Mouse (Mus musculus): ENCODE measurements around the gene Herc1. TPM values are rescaled to one million over a fixed set of nuclear protein-coding genes. Genes with fewer than 3 reads are reported as not detected.

Herc1 gene
- 49.4 and 53.9 TPM in 2 replicates for polyA plus RNA-seq (2016; fragmentation: Nextera tagmentation; extraction: Ambion mirVana)

DNA sequence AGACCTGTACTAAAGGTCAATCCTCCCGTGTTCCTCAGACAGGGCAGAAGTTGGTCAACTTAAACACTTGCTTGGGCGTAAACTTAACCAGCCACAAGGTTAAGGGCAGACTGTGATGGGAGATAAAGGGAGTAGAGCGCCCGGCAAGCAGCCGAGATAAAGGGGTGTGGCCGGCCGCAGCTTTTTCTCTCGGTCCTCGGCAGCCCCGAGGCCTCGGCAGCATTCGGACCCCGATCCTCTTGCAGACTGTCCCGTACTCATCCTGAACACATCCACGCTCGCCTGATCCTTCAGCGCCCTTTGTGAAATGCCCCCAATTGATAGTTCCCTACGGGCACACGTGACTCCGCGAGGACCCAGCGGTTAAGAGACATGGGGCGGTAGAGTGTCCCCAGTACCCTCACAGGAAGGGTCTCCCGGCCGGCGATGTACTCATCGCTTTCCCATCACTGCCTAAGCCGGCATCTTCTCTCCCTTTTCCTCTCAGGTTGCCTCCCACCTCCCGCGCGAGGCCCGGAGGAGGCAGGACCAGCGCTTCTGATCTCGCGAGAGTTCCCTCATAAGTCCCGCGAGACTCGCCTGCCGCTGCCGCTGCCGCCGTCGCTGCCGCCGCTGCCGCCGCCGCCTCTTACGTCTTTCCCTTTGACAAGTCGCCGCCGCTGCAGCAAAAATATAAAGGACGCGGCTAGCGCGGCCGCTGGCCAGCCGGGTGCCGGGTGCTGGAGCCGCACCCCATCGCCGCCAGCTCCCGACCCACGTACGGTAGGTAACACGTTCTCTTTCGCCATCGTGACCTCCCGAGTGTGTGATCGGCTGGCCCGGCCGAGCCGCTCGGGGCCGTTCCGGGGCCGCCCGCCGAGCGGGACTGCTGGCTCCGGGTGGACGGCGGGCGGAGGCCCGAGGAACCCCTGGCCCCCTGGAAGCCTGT, at the start of gene Herc1:
Gene Herc1, plus strand, starts transcription at position 591 of the 928 bp plus-strand sequence.
- H3K36me3 ChIP-seq: no peaks in the 10 kb centered on the region
- peak within 1 kb of the TSS; percentile 96 for H3K9ac ChIP-seq (replicated peaks)
- H3K27me3 ChIP-seq: no peaks in the 10 kb centered on the region
- peaks cover 19% of the 10 kb centered on the region for H3K4me1 ChIP-seq
- H3K9me3 ChIP-seq: no peaks in the 10 kb centered on the region
- H3K4me3 ChIP-seq: peak within 1 kb of the TSS; percentile 97
- under 1% methylated on average over 85 of the region's 85 CpGs for WGBS
- H3K27ac ChIP-seq (replicated peaks): peak within 1 kb of the TSS; percentile 99
- peak within 1 kb of the TSS; percentile 85 for H3K4me2 ChIP-seq (replicated peaks)
- peak; percentile 86 for ATAC-seq (ENCODE audit: low FRiP score, low read depth)

DNA sequence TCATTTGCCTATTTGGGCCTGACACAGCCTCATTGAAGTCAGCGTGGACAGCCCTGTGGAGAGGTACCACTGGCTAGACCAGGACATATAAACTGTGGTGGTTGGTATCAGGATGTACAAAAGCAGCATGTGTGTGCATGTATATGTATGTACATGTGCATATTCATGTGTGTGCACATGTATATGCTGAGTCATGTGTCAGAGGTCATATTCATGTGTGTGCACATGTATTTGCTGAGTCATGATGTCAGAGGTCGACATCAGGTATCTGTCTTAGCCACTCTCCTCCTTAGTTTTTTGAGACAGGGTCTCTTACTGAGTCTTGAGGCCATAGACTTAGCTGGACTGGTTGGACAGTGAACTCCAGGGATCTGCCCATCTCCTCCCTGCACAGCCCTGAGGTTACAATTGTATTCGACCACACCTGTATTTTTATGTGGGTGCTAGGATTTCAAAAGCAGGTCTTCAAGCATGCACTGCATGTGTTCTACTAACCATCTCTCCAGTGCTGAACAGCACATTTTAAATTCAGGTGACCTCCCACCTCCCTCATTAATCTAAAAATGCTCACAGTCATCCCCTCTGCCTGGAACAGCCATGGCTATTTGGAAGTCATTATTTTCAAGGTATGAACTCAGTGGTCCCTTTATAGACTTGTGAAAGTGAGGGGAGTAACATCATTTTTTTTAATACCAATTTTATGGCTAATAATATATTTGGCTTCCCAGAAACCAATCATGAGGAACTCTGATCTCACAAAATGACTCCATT, 45.7 kb upstream of the Herc1 start:
- H3K4me2 ChIP-seq (replicated peaks): no peak overlapping the region
- no peak overlapping the region for H3K27ac ChIP-seq (replicated peaks)
- WGBS: 97% methylated on average over 3 of the region's 3 CpGs
- H3K27me3 ChIP-seq: no peaks in the 10 kb centered on the region
- peaks cover 9% of the 10 kb centered on the region for H3K4me1 ChIP-seq
- no peak overlapping the region for H3K9ac ChIP-seq (replicated peaks)
- H3K9me3 ChIP-seq: no peaks in the 10 kb centered on the region
- no peak overlapping the region for H3K4me3 ChIP-seq
- H3K36me3 ChIP-seq: no peaks in the 10 kb centered on the region
- no peak for ATAC-seq (ENCODE audit: low FRiP score, low read depth)

GRCm38 (mm10) chr9:66305121-66306112, 44.8 kb upstream of the Herc1 start:
- WGBS: 64% methylated on average over 25 of the region's 25 CpGs
- no peaks in the 10 kb centered on the region for H3K9me3 ChIP-seq
- no peak overlapping the region for H3K4me3 ChIP-seq
- peak overlapping the region; percentile 23 for H3K4me2 ChIP-seq (replicated peaks)
- H3K36me3 ChIP-seq: no peaks in the 10 kb centered on the region
- H3K27ac ChIP-seq (replicated peaks): 0 out of 2 replicates have a peak overlapping the region, but pooled peaks have one; percentile 10
- peaks cover 9% of the 10 kb centered on the region for H3K4me1 ChIP-seq
- H3K27me3 ChIP-seq: no peaks in the 10 kb centered on the region
- ATAC-seq (ENCODE audit: low FRiP score, low read depth): no peak
- H3K9ac ChIP-seq (replicated peaks): no peak overlapping the region

DNA sequence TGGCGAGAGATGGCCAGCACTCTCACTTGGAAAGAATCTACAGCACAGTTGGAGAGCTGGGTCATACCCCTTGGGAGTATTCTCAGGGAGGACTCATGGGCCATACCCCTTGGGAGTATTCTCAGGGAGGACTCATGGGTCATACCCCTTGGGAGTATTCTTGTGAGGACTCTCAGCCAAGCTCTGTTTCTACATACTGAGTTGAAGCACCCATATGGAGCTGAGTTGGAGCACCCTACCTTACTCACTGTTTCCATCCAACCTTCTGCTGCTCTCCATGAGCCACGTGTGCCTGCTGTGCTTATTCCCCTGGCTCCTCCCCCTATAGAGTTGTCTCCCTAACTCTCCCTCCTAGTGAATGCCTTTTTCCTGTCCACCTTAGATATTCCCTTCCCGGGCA, 43.8 kb upstream of the Herc1 start:
- WGBS: 72% methylated on average over 3 of the region's 3 CpGs
- H3K4me3 ChIP-seq: no peak overlapping the region
- H3K4me1 ChIP-seq: peaks cover 9% of the 10 kb centered on the region
- no peak overlapping the region for H3K4me2 ChIP-seq (replicated peaks)
- no peak overlapping the region for H3K27ac ChIP-seq (replicated peaks)
- ATAC-seq (ENCODE audit: low FRiP score, low read depth): no peak
- H3K9ac ChIP-seq (replicated peaks): no peak overlapping the region
- H3K36me3 ChIP-seq: no peaks in the 10 kb centered on the region
- no peaks in the 10 kb centered on the region for H3K27me3 ChIP-seq
- no peaks in the 10 kb centered on the region for H3K9me3 ChIP-seq

GRCm38 (mm10) chr9:66307341-66307740, 42.9 kb upstream of the Herc1 start:
- H3K36me3 ChIP-seq: no peaks in the 10 kb centered on the region
- no peak overlapping the region for H3K4me3 ChIP-seq
- no peaks in the 10 kb centered on the region for H3K27me3 ChIP-seq
- no peak overlapping the region for H3K9ac ChIP-seq (replicated peaks)
- H3K4me1 ChIP-seq: peaks cover 9% of the 10 kb centered on the region
- ATAC-seq (ENCODE audit: low FRiP score, low read depth): no peak
- 59% methylated on average over 2 of the region's 2 CpGs for WGBS
- H3K4me2 ChIP-seq (replicated peaks): no peak overlapping the region
- H3K9me3 ChIP-seq: no peaks in the 10 kb centered on the region
- H3K27ac ChIP-seq (replicated peaks): no peak overlapping the region

DNA sequence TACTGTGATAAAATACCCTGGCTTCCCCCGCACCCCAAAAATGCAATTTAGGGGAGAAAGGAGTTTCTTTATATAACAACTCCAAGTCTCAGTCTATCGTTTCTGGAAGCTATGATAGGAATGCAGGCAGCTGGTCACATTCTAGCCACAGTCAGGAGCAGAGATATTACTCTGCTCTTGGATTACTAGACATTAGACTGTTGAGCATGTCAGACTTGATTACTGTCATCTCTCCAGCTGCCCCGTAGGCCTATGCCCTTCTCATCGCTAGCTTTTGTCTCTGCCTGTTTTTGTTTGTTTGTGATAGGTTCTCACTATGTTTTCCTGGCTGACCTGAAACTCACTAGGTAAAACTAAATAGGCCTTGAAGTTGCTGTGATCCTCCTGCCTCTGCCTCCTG, 41.5 kb upstream of the Herc1 start:
- no peak overlapping the region for H3K4me3 ChIP-seq
- no peaks in the 10 kb centered on the region for H3K9me3 ChIP-seq
- whole genome bisulfite sequencing: 74% methylated on average over 4 of the region's 4 CpGs
- H3K4me2 ChIP-seq (replicated peaks): no peak overlapping the region
- no peaks in the 10 kb centered on the region for H3K36me3 ChIP-seq
- no peak overlapping the region for H3K27ac ChIP-seq (replicated peaks)
- H3K9ac ChIP-seq (replicated peaks): no peak overlapping the region
- ATAC-seq (ENCODE audit: low FRiP score, low read depth): no peak
- H3K4me1 ChIP-seq: peaks cover 9% of the 10 kb centered on the region
- no peaks in the 10 kb centered on the region for H3K27me3 ChIP-seq

DNA sequence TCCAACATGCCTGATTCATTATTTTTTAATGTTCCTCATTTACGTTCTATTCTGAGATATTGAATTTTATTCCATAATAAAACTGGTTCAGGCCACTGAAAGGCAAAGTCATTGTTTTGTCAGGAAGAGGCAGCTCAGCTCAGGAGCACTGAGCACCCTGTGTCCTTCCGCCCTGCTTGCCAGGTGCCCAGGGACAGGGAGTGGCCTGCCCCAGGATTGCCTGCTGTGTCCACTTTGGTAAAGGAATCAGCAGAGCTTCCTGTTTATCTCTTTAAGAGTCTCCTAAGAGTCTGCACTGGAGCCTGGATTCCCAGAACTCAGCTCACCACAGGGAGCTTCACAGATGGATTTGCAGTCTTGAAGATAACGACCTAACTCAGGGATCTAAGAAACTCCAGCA, 38.8 kb upstream of the Herc1 start:
- WGBS: 49% methylated on average over 3 of the region's 3 CpGs
- no peak overlapping the region for H3K4me3 ChIP-seq
- H3K4me1 ChIP-seq: no peaks in the 10 kb centered on the region
- H3K4me2 ChIP-seq (replicated peaks): no peak overlapping the region
- H3K27me3 ChIP-seq: no peaks in the 10 kb centered on the region
- H3K9ac ChIP-seq (replicated peaks): no peak overlapping the region
- no peak overlapping the region for H3K27ac ChIP-seq (replicated peaks)
- H3K9me3 ChIP-seq: no peaks in the 10 kb centered on the region
- no peak for ATAC-seq (ENCODE audit: low FRiP score, low read depth)
- H3K36me3 ChIP-seq: no peaks in the 10 kb centered on the region

- no peaks in the 10 kb centered on the region for H3K36me3 ChIP-seq
- H3K27ac ChIP-seq (replicated peaks): no peak overlapping the region
- H3K4me2 ChIP-seq (replicated peaks): no peak overlapping the region
- no peaks in the 10 kb centered on the region for H3K4me1 ChIP-seq
- H3K9ac ChIP-seq (replicated peaks): no peak overlapping the region
- WGBS: 71% methylated on average over 2 of the region's 2 CpGs
- no peak for ATAC-seq (ENCODE audit: low FRiP score, low read depth)
- no peaks in the 10 kb centered on the region for H3K9me3 ChIP-seq
- H3K4me3 ChIP-seq: no peak overlapping the region
- no peaks in the 10 kb centered on the region for H3K27me3 ChIP-seq
Measured at GRCm38 (mm10) chr9:66316603-66317002, 33.6 kb upstream of the Herc1 start.

- no peaks in the 10 kb centered on the region for H3K36me3 ChIP-seq
- no peak overlapping the region for H3K4me2 ChIP-seq (replicated peaks)
- H3K4me3 ChIP-seq: no peak overlapping the region
- H3K9me3 ChIP-seq: no peaks in the 10 kb centered on the region
- H3K9ac ChIP-seq (replicated peaks): no peak overlapping the region
- WGBS: 88% methylated on average over 7 of the region's 7 CpGs
- no peak overlapping the region for H3K27ac ChIP-seq (replicated peaks)
- no peak for ATAC-seq (ENCODE audit: low FRiP score, low read depth)
- H3K4me1 ChIP-seq: no peaks in the 10 kb centered on the region
- H3K27me3 ChIP-seq: no peaks in the 10 kb centered on the region
Measured at GRCm38 (mm10) chr9:66322010-66322931, 28.0 kb upstream of the Herc1 start.

GRCm38 (mm10) chr9:66326879-66327278, 23.4 kb upstream of the Herc1 start:
- Histone ChIP-seq H3K9me3 (no peaks in the 10 kb centered on the region), H3K27ac (replicated peaks) (no peak overlapping the region), H3K36me3 (no peaks in the 10 kb centered on the region), H3K4me2 (replicated peaks) (no peak overlapping the region), H3K27me3 (no peaks in the 10 kb centered on the region), H3K4me1 (no peaks in the 10 kb centered on the region), H3K9ac (replicated peaks) (no peak overlapping the region), H3K4me3 (no peak overlapping the region)
- 78% methylated on average over 2 of the region's 2 CpGs for WGBS
- no peak for ATAC-seq (ENCODE audit: low FRiP score, low read depth)

DNA sequence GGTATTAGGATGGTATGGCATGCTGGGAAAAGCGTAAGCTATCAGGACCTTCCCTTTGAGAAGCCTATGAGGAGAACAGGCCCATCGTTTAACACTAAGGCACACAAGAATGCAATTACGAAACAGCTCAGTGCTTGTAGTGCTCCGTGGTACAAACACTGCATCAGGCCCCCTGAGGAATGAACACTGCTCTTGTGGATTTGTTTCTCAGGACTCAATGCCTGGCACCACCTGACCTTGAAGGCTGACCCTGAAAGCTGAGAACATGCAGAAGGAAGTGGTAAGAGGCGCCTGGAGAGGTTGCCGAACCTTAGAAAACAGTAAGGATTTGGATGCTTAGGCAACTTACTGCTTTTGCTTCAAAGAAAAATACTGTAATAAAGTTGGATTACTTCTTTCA, 20.8 kb upstream of the Herc1 start:
- H3K9ac ChIP-seq (replicated peaks): no peak overlapping the region
- no peak overlapping the region for H3K4me2 ChIP-seq (replicated peaks)
- no peaks in the 10 kb centered on the region for H3K4me1 ChIP-seq
- H3K9me3 ChIP-seq: no peaks in the 10 kb centered on the region
- no peaks in the 10 kb centered on the region for H3K36me3 ChIP-seq
- H3K27ac ChIP-seq (replicated peaks): no peak overlapping the region
- 65% methylated on average over 6 of the region's 6 CpGs for WGBS
- no peaks in the 10 kb centered on the region for H3K27me3 ChIP-seq
- ATAC-seq (ENCODE audit: low FRiP score, low read depth): no peak
- no peak overlapping the region for H3K4me3 ChIP-seq

Data from midbrain, embryonic 12.5 days (tissue).